Mouse (Mus musculus) liver, embryonic 14.5 days (tissue): ENCODE measurements around the gene Hat1.

Experiments used
- CTCF ChIP-seq: IDR thresholded peaks from 2 replicates; pipeline ENCODE4 v1.5.1; 2016; ENCODE audit warnings: antibody characterized with exemption, low read depth, control low read depth
- EP300 ChIP-seq: IDR thresholded peaks from 2 replicates; pipeline ENCODE4 v1.6.1; 2016; ENCODE audit warnings: antibody characterized with exemption, low read depth

GRCm38 (mm10) chr2:71424545-71424944 is 35.8 kb downstream of the Hat1 start:
- TF ChIP-seq CTCF = no peak
- TF ChIP-seq EP300 = peak; percentile 23; the same call in 1 of the 2 replicates
